Mouse (Mus musculus) adrenal gland, postnatal 4 days (tissue): ENCODE measurements around the gene Smarca4. TPM values are rescaled to one million over a fixed set of nuclear protein-coding genes. Genes with fewer than 3 reads are reported as not detected.
"Not testable (repeated sequence)": the region's sequence is repeated elsewhere in the genome, so short reads cannot be mapped to it uniquely, and the experiment has no call there.

Experiments used
- DNase-seq, 2 experiments: peaks; one replicate each; pipeline ENCODE4 v3.0.0; 2021 to 2022; ENCODE audit warnings: low spot score in 2 of 2, mixed read lengths in 2 of 2
- total RNA-seq, 2 experiments: library from RNA; stranded (reverse); gene quantifications; 2 replicates each; pipeline ENCODE4 v1.2.3; 2021

The Smarca4 gene
- total RNA-seq, 2 experiments from 2014 or later, result 86.1 to 94.8 TPM

DNA sequence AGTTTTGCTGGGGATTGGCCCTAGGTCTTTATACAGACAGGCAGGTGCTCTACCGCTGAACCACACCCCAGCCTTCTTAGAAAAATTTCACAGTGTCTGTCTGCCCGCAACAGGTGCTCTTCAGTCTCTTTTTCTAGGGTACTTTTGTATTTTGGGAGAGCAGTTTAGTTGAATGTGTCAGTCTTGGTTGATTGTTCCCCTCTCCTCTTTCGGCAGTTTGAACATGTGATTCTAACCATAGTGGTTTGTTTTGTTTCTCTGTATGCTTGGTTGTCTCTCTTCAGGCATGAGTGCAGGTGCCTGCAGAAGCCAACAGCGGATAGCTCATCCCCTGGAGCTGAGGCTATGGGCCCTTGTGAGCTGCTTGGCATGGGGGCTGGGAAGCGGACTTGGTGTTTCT is 36.3 kb downstream of the Smarca4 start:
- no peak for DNase-seq

GRCm38 (mm10) chr9:21653253-21653652 is 37.3 kb downstream of the Smarca4 start:
- no peak for DNase-seq

DNA sequence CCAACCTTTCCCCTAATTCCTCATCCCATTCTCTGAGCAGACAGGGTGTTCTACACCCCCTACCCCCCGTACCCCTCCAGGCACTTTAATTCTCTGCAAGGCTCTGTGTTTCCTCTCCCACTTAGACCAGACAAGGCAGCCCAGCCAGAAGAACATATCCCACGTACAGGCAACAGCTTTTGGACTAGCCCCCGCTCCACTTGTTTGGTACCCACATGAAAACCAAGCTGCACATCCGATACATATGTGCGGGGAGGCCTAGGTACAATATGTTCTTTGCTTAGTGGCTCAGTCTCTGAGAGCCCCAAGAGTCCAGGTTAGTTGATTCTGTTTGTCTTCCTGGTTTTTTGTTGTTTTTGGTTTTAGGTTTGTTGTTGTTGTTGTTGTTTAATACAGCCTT is 46.1 kb downstream of the Smarca4 start:
- DNase-seq, result no peak

GRCm38 (mm10) chr9:21668946-21669345 is 53.0 kb downstream of the Smarca4 start:
- no peak for DNase-seq

DNA sequence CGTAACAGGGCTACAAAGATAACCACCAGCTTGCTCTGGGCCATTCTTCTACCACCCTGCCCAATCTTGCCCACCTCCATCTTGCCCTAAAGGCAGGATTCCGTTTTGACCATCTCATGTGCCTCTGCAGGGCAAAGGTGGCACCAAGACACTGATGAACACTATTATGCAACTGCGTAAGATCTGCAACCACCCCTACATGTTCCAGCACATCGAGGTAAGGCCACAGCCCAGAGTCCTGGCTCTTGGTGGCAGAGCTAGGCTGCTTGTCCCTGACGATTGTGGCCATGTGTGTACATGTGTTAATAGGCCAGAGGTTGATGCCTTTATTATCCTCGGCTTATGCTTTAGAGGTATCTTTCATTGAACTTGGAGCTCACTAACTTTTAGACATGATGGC is 54.4 kb downstream of the Smarca4 start:
- DNase-seq, result no peak

DNA sequence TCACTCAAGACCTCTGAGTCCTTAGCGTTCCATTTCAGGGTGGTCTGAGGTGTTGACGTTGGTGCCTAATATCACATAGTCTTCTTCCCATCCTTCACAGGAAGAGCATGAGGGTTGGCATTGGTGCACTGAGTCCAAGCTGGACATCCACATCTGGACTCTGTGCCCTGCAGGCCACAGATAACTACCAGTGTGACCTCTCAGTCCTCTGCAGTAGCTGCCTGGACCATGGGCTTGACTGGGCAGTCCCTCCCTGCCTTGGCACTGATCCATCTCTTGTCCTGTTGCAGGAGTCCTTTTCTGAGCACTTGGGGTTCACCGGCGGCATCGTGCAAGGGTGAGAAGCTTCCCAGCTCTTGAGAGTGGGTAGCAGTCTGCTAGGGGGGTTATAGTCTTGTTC is 55.8 kb downstream of the Smarca4 start:
- no peak for DNase-seq

GRCm38 (mm10) chr9:21677706-21678105 is 61.7 kb downstream of the Smarca4 start:
- no peak for DNase-seq

DNA sequence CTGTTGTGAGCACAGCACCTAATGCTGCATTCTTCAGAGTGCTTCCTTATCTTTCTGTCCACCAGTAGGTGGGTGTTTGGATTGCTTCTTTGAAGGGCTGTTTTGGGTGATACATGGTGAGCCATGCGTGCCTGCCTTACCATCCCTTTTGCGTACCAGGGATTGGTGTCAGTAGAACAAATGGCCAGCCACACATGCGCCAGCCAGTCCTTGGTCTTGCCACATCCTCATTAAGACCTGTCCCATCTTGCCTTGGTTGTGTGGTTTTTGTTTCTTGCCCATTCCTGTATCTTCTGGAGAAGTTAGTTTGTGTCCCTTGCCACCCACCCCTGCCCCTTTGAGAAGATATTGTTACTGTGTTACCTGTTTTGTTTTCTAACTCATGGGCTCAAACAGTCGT is 64.5 kb downstream of the Smarca4 start:
- no peak for DNase-seq

GRCm38 (mm10) chr9:21682827-21683226 is 66.9 kb downstream of the Smarca4 start:
- no peak for DNase-seq

- DNase-seq, result no peak
Measured at GRCm38 (mm10) chr9:21683897-21684296, 67.9 kb downstream of the Smarca4 start.

- DNase-seq, result no peak
Measured at GRCm38 (mm10) chr9:21688554-21688953, 72.6 kb downstream of the Smarca4 start.

GRCm38 (mm10) chr9:21690031-21690430 is 74.1 kb downstream of the Smarca4 start:
- DNase-seq, result no peak

GRCm38 (mm10) chr9:21691862-21692261 is 75.9 kb downstream of the Smarca4 start:
- DNase-seq, result no peak

- DNase-seq, result no peak
Measured at GRCm38 (mm10) chr9:21692491-21692890, 76.5 kb downstream of the Smarca4 start.

GRCm38 (mm10) chr9:21694071-21694470 is 78.1 kb downstream of the Smarca4 start:
- DNase-seq, result no peak

GRCm38 (mm10) chr9:21695229-21695792 is 79.3 kb downstream of the Smarca4 start:
- DNase-seq, result no peak

GRCm38 (mm10) chr9:21697121-21697520 is 81.2 kb downstream of the Smarca4 start:
- no peak for DNase-seq

DNA sequence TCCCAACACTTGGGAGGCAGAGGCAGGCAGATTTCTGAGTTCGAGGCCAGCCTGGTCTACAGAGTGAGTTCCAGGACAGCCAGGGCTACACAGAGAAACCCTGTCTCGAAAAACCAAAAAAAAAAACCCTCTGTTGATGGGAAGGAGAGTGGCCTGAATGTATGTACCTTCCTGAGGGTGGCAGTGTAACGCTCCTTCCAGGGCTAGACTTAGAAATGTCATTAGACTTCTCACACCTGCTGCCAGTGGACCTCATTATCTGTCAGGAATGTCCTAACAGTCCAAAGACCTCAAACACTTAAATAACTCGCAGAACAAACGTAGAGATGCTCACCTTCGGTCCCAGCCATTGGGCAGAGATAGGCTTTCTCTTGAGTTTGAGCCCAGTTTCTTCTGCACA is 83.3 kb downstream of the Smarca4 start:
- not testable (repeated sequence) for DNase-seq

GRCm38 (mm10) chr9:21701091-21701490 is 85.1 kb downstream of the Smarca4 start:
- DNase-seq, result no peak

DNA sequence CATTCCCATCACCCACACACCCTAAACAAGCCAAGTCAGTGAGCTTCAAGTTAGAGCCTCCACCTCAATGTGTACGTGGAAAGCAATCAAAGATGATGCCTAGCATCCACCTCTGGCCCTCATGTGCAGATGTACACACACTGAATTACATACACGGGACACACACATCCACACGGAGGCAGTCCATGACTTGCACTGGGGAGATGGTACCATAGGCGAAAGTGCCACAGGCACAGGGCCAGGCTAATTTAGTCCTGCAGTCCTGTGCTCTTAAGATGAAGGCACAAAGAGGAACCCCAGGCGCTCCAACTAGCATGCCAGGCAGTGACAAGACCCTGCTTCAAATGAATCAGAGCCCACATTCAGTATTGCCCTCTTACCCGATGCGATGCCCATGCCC is 87.5 kb downstream of the Smarca4 start:
- DNase-seq, result no peak

DNA sequence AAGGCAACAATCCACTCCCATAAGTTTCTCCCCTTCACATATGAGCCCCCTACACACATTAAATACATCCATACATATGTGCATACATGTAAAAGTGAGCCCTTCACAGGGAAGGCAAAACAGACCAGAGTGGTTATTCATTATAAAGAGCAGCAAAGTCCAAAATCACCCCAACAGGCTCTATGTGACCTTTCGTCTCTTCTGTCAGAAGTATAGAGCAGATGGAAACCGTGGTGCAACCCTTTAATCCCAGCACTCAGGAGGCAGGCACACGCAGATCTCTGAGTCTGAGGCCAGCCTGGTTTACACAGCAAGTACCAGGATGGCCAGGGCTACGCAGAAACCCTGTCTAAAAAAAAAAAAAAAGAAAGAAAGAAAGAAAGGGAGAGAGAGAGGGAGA is 90.1 kb downstream of the Smarca4 start:
- DNase-seq, result no peak

DNA sequence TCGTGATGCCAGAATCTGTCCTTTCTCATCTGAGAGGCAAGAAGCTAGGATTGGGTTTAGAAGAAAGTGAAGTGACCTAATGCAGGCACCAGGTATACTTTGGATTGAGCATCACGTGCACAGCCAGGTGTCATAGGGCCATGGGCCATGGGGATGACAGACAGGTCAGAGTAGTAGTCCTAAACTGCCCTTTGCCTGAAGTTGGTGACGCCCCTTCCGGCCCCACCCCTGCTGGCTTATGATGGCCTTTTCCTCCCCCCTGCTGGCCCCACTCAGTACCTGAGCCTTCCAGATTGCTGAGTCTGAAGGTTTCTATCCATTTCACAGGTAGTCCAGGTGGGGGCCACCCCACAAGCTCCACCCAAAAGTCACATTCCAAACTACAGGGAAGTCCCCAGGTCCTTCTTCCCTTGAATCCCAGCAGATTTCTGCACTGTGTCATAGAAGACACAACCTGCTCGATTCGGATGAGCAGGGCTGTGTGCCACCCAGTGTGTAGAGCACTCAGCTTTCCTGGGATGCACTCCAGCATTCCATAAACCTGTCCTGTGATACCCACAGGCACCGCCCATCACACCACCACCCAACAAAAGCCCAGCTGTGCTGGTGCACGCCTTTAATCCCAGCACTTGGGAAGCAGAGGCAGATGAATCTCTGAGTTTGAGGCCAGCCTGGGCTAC is 90.8 kb downstream of the Smarca4 start:
- DNase-seq, result no peak

GRCm38 (mm10) chr9:21709340-21709739 is 93.4 kb downstream of the Smarca4 start:
- no peak for DNase-seq
